Mouse (Mus musculus) lung, adult 2 months (tissue): Measurements from ENCODE around the gene Spata16.

Experiments
- CTCF ChIP-seq: fragments of 200-500 bp; IDR thresholded peaks from 2 replicates; pipeline ENCODE4 v1.5.1; 2011; ENCODE audit warnings: mild to moderate bottlenecking, low read length, control low read depth; ENCODE audit not compliant: insufficient read depth
- POLR2A ChIP-seq: fragments of 200-500 bp; IDR thresholded peaks from 2 replicates; pipeline ENCODE4 v1.6.1; 2011; ENCODE audit warnings: low read depth, mild to moderate bottlenecking, control low read depth, low read length, borderline replicate concordance; ENCODE audit errors: extremely low read depth

GRCm38 (mm10) chr3:26847935-26848334 lies 210.5 kb downstream of the Spata16 start:
- TF ChIP-seq CTCF: no peak
- TF ChIP-seq POLR2A: no peak
